Mouse (Mus musculus) brain, embryonic 14.5 days (tissue): ENCODE results near the gene Rbfox2. TPM values are rescaled to one million over a fixed set of nuclear protein-coding genes. Genes with fewer than 3 reads are reported as not detected.

Experiments used
- DNase-seq: peaks from one replicate; pipeline ENCODE4 v3.0.0-alpha.2; 2011; ENCODE audit warnings: low read depth
- CTCF ChIP-seq: fragments of 200-500 bp; IDR thresholded peaks from 2 replicates; pipeline ENCODE4 v1.5.1; 2012; ENCODE audit warnings: inconsistent platforms, mild to moderate bottlenecking, moderate library complexity, borderline replicate concordance; ENCODE audit not compliant: insufficient read depth, insufficient read length; ENCODE audit errors: extremely low read depth
- POLR2A ChIP-seq: fragments of 200-500 bp; IDR thresholded peaks from 2 replicates; pipeline ENCODE4 v1.6.1; 2012; ENCODE audit warnings: mild to moderate bottlenecking, inconsistent platforms, borderline replicate concordance; ENCODE audit not compliant: poor library complexity, insufficient read depth, insufficient read length, severe bottlenecking; ENCODE audit errors: extremely low read depth
- polyA plus RNA-seq: library from polyadenylated mRNA; depleted of rRNA; stranded (reverse); fragments of >200 nt; gene quantifications from 2 replicates; pipeline ENCODE4 v1.2.3, GENCODE M21; 2012

Rbfox2 gene
- polyA plus RNA-seq, 1 experiment, result 367 TPM

DNA sequence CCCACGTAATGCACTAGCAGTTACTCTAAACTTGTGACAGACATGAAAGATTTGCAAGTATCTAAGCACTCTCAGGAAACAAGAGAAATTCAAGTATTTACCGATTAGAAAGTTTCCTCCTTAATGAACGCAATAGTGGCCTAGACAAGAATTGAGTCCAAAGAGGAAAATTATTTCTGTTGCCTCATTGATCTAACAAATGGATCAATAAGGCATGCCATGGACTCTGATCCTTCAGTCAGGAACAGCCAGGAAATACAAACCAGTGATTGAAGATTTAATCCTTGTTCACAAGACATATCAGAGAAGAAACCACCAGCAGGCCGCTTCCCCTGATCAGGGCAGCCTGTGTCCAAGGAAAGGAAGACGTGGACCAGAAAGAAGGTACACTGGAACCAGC lies 164.0 kb downstream of the Rbfox2 start:
- no peak for DNase-seq
- TF ChIP-seq POLR2A, result no peak
- no peak for TF ChIP-seq CTCF

DNA sequence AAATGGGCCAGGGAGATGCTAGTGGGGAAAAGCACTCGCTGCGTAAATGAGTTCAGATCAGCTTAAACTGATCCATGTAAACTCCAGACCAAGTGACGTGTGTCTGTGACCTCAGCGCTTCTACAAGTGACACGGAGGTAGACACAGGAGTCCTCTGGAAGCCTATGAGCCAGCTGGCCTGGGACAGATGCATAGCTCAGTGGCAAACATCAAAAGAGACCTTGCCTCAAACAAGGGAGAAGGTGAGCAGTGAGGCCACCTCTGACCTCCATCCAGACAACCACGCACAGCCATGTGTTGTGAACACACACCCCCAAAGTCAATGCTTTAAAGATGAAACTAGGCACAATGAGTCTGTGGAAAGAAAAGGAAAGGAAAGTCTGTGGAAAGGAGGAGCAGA lies 164.5 kb downstream of the Rbfox2 start:
- no peak for DNase-seq
- TF ChIP-seq POLR2A (no peak), CTCF (no peak)

DNA sequence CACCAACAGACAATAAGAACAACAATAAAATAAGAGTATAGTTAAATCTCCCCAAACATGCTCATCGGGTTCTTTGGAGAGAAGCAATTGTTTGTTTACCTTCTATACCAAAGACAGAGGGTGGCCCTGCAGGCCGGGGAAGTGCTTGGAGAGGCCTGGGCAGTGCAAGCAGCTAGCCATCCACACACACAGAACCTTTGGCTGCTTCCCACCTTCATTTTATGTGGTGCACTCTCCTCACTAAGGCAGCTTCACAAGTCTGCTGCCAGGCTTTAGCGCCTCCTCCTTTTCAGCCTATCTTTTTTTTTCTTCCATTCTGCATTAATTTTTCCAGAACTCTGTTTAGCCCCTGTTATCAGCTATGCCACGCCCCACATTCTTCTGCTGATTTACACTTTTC lies 165.1 kb downstream of the Rbfox2 start:
- no peak for DNase-seq
- no peak for TF ChIP-seq POLR2A
- TF ChIP-seq CTCF, result no peak

DNA sequence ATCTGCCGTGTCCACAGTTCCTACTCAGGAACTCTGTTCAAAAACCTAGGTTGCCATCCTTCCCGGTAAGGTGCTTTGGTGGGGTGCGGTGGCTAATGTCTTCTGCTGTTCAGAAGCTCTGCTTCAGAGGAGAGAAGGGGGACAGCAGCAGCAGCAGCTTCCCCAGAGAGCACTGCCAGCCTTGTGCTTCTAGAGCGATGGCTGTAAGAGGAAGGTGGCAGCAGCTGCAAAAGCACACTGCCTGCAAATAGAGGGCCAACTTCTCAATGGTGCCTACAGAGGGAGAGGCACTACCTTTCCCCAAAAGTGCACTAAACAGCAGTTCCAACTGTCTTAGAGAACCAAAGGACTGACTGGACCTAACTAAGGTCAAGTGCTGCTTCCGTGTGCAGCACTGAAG lies 168.5 kb downstream of the Rbfox2 start:
- no peak for DNase-seq
- TF ChIP-seq POLR2A (no peak), CTCF (no peak)

DNA sequence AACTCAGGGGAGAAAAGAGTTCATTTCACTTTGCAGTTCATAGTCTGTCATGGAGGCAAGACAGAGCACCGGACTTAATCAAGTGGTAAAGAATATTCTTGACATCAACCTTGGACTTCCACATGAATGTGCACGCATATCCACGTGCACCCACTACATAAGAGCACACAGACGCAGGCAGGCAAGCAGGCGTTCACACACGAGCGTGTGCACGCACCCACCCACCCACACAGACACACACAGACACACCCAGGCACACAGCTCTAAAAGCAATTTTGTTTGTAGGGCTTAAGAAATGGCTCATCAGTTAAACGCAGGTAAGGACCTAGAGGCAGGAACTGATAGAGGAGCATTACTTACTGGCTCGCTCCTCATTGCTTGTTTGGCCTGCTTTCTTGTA lies 172.3 kb downstream of the Rbfox2 start:
- no peak for TF ChIP-seq CTCF
- TF ChIP-seq POLR2A, result no peak
- DNase-seq, result no peak

DNA sequence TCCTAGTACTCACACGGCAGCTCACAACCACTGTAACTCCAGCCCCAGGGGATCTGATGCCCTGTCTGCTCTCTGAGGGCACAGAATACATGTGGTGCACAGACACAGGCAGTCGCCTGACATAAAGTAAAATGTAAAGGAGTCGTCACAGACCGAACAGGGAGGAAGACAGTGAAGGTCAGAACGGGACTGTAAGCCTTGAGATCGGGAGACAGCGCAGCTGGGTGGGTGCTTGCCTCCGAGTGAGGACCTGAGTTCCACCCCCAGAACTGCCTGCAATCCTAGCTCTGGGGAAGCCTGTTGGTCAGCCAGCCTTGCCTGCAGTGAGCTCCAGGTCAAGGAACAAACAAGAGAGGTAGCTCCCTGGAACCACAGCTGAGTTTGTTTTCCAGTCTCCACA lies 177.7 kb downstream of the Rbfox2 start:
- TF ChIP-seq POLR2A, result no peak
- no peak for TF ChIP-seq CTCF
- DNase-seq, result no peak

DNA sequence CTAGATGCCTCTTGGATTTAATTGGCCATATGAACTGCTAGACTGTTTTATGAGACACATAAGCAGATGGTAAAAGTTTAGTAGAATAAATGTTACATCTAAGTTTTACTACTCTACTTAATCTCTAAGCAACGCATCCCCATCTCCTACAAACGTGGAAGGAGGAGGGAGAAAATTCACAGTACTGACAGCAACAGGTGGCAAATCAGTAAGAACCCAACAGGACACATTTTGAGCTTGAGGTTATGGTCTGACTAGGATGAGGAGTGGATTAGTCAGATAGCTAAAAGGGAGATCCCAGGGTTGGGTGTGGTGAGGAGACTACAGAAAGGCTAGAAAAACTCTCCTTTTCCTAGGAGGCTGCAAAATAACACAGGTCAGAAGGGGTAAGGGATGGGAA lies 179.1 kb downstream of the Rbfox2 start:
- TF ChIP-seq CTCF, result no peak
- no peak for TF ChIP-seq POLR2A
- DNase-seq, result no peak

DNA sequence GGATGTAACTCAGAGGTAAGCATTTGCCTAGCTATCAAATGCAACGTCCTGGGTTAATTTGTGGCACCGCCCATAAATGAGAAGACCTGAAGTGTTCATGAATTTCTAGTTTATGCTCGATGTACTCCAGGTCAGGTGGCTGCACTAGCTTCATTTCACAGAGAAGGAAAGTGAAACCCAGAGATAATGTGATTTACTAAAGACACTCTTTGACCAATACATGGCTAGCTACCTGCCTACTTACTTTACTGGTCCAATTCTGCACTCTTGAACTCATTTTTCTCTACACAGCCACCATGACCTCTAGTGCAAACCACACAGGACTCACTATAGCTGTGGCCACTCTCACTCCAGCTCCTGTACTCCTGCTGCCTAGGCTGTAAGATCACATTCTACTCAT lies 180.1 kb downstream of the Rbfox2 start:
- TF ChIP-seq CTCF (no peak), POLR2A (no peak)
- DNase-seq, result no peak

DNA sequence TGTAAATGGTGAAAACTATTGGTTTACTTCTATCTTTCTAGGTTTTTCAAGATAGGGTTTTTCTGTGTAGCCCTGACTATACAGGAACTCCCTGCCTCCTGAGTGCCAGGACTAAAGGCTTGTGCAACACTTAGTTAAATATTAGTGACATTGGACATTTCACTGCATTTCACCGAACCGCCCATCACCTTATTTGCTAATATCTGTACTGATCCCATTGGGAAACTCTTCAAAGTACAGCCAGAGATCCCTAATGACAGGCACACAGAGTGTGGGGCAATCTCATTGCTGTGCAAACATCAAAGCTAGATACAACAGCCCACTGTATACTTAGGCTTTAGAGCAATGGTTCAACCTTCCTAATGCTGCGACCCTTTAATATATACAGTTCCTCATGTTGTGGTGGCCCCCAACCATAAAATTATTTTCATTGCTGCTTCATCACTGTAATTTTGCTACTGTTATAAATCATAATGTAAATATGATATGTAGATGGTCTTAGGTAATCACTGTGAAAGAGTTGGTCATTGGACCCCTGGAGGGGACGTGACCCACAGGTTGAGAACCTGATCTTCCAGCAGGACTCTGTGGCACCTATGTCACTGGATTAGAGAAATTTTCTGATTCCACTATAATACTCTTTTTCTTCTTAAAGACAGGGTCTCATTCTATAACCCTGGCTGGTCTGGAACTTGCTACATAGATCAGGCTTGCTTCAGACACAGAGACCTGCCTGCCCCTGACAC lies 182.3 kb downstream of the Rbfox2 start:
- DNase-seq, result no peak
- TF ChIP-seq POLR2A (no peak), CTCF (no peak)

DNA sequence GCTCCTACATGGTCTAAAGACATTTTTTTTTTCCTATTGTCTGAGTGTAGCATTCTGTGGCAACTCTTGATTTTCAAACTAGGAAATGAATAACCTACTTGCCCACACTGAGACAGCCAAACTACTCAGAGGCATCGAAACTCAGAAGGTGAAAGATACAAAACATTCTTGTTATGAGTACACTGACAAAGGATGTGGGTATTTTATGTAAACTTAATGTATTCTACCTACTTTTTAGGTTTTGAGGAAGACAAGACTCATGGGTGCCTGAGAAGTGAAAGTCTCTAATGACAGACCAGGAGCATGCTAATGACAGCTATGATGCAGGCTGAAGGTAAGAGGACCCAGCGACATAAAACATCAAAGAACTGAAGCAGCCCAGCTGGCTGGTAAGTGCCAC lies 184.0 kb downstream of the Rbfox2 start:
- no peak for TF ChIP-seq POLR2A
- TF ChIP-seq CTCF, result no peak
- no peak for DNase-seq

DNA sequence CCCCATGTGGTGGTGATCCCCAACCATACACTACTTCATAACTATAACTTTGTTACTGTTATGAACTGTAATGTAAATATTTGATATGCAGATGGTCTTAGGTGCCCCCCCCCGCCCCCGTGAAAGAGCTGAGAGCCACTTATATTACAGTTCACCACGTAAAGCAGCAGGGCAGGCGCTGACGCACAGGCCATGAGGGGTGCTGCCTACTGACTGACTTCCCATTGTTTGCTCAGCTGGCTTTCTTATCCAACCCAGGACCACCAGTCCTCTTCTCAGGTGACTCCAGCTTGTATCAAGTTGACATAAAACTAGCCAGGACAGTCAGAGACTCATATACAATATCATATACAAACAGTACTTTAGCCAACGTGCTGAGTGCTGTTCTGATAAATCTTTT lies 184.6 kb downstream of the Rbfox2 start:
- TF ChIP-seq CTCF (no peak), POLR2A (no peak)
- no peak for DNase-seq

DNA sequence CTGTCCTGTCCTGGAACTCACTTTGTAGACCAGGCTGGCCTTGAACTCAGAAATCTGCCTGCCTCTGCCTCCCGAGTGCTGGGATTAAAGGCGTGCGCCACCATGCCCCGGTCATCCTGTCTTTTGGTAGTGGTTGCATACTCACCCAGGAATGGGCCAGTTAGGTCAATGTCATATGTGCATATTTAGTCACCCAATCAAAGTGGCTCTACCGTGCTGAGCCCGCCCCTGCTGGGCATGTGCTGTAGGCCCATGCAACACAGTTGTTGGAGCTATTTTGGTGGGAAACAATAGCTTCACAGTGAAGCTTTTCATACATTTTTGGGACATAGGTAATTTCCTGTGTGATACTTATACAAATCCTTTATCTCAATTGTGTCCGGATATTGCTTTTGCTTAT lies 187.1 kb downstream of the Rbfox2 start:
- TF ChIP-seq POLR2A, result no peak
- TF ChIP-seq CTCF, result no peak
- no peak for DNase-seq
